Mouse (Mus musculus) erythroblast, embryonic 14.5 days (primary cell): ENCODE data around the gene Chpt1.

Experiments
- GATA1 ChIP-seq: IDR thresholded peaks from 2 replicates; pipeline ENCODE4 v1.6.1; 2012; ENCODE audit warnings: low read length, inconsistent platforms, mixed read lengths
- TAL1 ChIP-seq: IDR thresholded peaks from 3 replicates; pipeline ENCODE4 v1.6.1; 2012; ENCODE audit warnings: low read length, inconsistent platforms, mixed read lengths

DNA sequence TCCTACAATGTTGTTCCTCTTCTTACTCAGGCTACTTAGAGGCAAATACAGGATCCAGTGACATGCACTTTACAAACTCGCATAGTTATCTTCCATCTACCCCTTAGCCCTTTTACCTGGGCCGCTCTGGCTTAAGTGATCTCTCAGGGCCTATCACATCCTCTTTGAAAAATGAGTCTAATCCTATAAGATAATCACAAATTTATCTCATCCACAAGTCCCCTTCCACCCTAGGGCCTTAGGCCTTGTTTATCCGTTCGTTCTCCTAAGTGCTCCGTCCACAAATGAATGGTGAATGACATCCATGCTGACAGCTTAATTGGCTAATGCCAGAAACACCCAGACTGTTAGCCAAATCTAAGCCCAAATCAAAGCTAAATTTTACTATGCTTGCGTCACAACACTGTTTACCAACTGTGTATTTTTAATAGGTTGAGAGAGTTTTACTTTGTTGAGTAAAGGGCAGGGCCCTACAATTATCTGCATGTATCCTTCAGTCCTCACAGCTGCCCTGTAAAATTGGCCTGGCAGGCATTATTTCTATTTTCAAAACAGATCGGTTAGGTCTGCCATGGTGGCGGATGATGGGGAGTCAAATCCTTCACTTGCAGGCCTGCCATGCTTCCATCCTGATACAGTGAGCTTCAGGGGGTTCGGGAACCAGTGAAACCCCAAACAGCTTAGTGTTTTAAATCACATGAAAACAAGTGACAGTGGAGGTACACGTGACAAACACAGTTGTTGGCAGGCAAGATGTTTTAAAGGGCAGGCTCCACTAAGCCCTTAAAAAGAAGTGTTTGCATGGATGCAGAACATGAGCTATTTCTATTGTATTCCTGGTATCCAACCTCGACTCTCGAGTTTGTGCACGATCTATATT, 1.7 kb downstream of the Chpt1 start:
- TF ChIP-seq TAL1 (no peak), GATA1 (no peak)
